Mouse (Mus musculus) lung, adult 18-20 months (tissue): ENCODE data around the gene Sez6l.

Experiments
- DNase-seq, 2 experiments: peaks; one replicate each; pipeline ENCODE4 v3.0.0; 2022; ENCODE audit warnings: mixed read lengths in 2 of 2

Gene Sez6l

GRCm38 (mm10) chr5:112382641-112383330 lies 194.2 kb downstream of the Sez6l start:
- DNase-seq, result peak; percentile 27 to 47

GRCm38 (mm10) chr5:112382042-112382441 lies 194.9 kb downstream of the Sez6l start:
- DNase-seq, result no peak

- no peak for DNase-seq
Observed at GRCm38 (mm10) chr5:112381154-112381553, 195.8 kb downstream of the Sez6l start.

- DNase-seq, result no peak
Observed at GRCm38 (mm10) chr5:112378716-112379115, 198.3 kb downstream of the Sez6l start.

- DNase-seq, result no peak
Observed at GRCm38 (mm10) chr5:112377380-112377779, 199.6 kb downstream of the Sez6l start.

- no peak for DNase-seq
Observed at GRCm38 (mm10) chr5:112376111-112376510, 200.9 kb downstream of the Sez6l start.

GRCm38 (mm10) chr5:112371933-112372332 lies 205.1 kb downstream of the Sez6l start:
- no peak for DNase-seq

- no peak for DNase-seq
Observed at GRCm38 (mm10) chr5:112370236-112370813, 206.7 kb downstream of the Sez6l start.

- DNase-seq, result no peak
Observed at GRCm38 (mm10) chr5:112369326-112369725, 207.7 kb downstream of the Sez6l start.
